Mouse (Mus musculus) neural tube, embryonic 11.5 days (tissue): ENCODE results near the gene Il13. TPM values are rescaled to one million over a fixed set of nuclear protein-coding genes. Genes with fewer than 3 reads are reported as not detected.

Experiments used
- ATAC-seq: fragments of 200-750 bp; cut with Nextera tagmentation; 2 replicates; pipeline ENCODE4 v1.8.0; 2017; ENCODE audit warnings: moderate number of reproducible peaks, mild to moderate bottlenecking, moderate TSS enrichment, moderate library complexity; ENCODE audit not compliant: insufficient read depth, low FRiP score, low TSS enrichment
- DNase-seq: peaks from one replicate; pipeline ENCODE4 v3.0.0-alpha.2; 2015; ENCODE audit warnings: low spot score
- H3K27ac ChIP-seq: fragments of 300-500 bp; sonication (generic); 2 replicates; pipeline ENCODE4 v1.5.1; 2014; ENCODE audit warnings: low read depth, mild to moderate bottlenecking, low read length
- H3K27me3 ChIP-seq: fragments of 300-500 bp; sonication (generic); 2 replicates; pipeline ENCODE4 v1.6.1; 2014; ENCODE audit warnings: mild to moderate bottlenecking, low read length, mixed read lengths; ENCODE audit not compliant: control insufficient read depth, insufficient read depth
- H3K36me3 ChIP-seq: fragments of 300-500 bp; sonication (generic); 2 replicates; pipeline ENCODE4 v1.6.1; 2014; ENCODE audit warnings: mild to moderate bottlenecking, low read length, moderate library complexity, mixed read lengths; ENCODE audit not compliant: control insufficient read depth, insufficient read depth
- H3K4me1 ChIP-seq: fragments of 300-500 bp; sonication (generic); 2 replicates; pipeline ENCODE4 v1.6.1; 2014; ENCODE audit warnings: low read length, mixed read lengths; ENCODE audit not compliant: control insufficient read depth, insufficient read depth
- H3K4me2 ChIP-seq: fragments of 300-500 bp; sonication (generic); 2 replicates; pipeline ENCODE4 v1.6.1; 2014; ENCODE audit warnings: low read depth, mild to moderate bottlenecking, moderate library complexity
- H3K4me3 ChIP-seq: fragments of 300-500 bp; sonication (generic); 2 replicates; pipeline ENCODE4 v1.5.1; 2014; ENCODE audit warnings: low read depth, low read length
- H3K9ac ChIP-seq: fragments of 300-500 bp; sonication (generic); 2 replicates; pipeline ENCODE4 v1.6.1; 2014; ENCODE audit warnings: mild to moderate bottlenecking, low read length
- H3K9me3 ChIP-seq: fragments of 300-500 bp; sonication (generic); 2 replicates; pipeline ENCODE4 v1.6.1; 2016; ENCODE audit warnings: low read length; ENCODE audit not compliant: control insufficient read depth
- WGBS: fragments of 180-500 bp; shearing (Covaris S2); extraction: QIAGEN DNeasy Blood & Tissue Kit; methylation state at CpG from one replicate; pipeline ENCODE4 v1.1.7; 2014; 5-methylcytosine and 5-hydroxymethylcytosine counted together
- polyA plus RNA-seq: library from polyadenylated mRNA; unstranded; fragments of >200 nt; fragmentation: Nextera tagmentation; extraction: Ambion mirVana; gene quantifications from 2 replicates; pipeline ENCODE4 v1.2.1, GENCODE M21; 2014

The Il13 gene
- polyA plus RNA-seq, 1 experiment from 2014 or later, result not detected

- DNase-seq, result no peak
- Histone ChIP-seq H3K4me1 (no peaks in the 10 kb centered on the region), H3K4me2 (no peak overlapping the region), H3K36me3 (no peaks in the 10 kb centered on the region), H3K9me3 (no peaks in the 10 kb centered on the region), H3K9ac (no peak overlapping the region), H3K4me3 (no peak overlapping the region), H3K27me3 (no peaks in the 10 kb centered on the region), H3K27ac (no peak overlapping the region)
- WGBS, result 93% methylated on average over 8 of the region's 8 CpGs
- no peak for ATAC-seq
Measured at GRCm38 (mm10) chr11:53615575-53615974, 18.9 kb downstream of the Il13 start.

GRCm38 (mm10) chr11:53615172-53615571 lies 19.3 kb downstream of the Il13 start:
- no peak overlapping the region for H3K4me3 ChIP-seq
- H3K4me1 ChIP-seq, result no peaks in the 10 kb centered on the region
- H3K9ac ChIP-seq, result no peak overlapping the region
- H3K27ac ChIP-seq, result no peak overlapping the region
- H3K36me3 ChIP-seq, result no peaks in the 10 kb centered on the region
- WGBS, result 76% methylated on average over 6 of the region's 6 CpGs
- DNase-seq (no peak), ATAC-seq (no peak)
- H3K4me2 ChIP-seq, result no peak overlapping the region
- H3K9me3 ChIP-seq, result no peaks in the 10 kb centered on the region
- no peaks in the 10 kb centered on the region for H3K27me3 ChIP-seq

GRCm38 (mm10) chr11:53609672-53610071 lies 24.8 kb downstream of the Il13 start:
- H3K9ac ChIP-seq, result no peak overlapping the region
- no peak overlapping the region for H3K27ac ChIP-seq
- H3K36me3 ChIP-seq, result no peaks in the 10 kb centered on the region
- DNase-seq (no peak), ATAC-seq (no peak)
- H3K4me1 ChIP-seq, result no peaks in the 10 kb centered on the region; the same call in 1 of the 2 replicates
- H3K4me2 ChIP-seq, result no peak overlapping the region
- H3K9me3 ChIP-seq, result no peaks in the 10 kb centered on the region
- H3K27me3 ChIP-seq, result no peaks in the 10 kb centered on the region
- no peak overlapping the region for H3K4me3 ChIP-seq
- WGBS, result 94% methylated on average over 3 of the region's 3 CpGs

- Histone ChIP-seq H3K4me2 (no peak overlapping the region), H3K36me3 (no peaks in the 10 kb centered on the region), H3K9me3 (no peaks in the 10 kb centered on the region), H3K4me1 (no peaks in the 10 kb centered on the region; the same call in 1 of the 2 replicates), H3K27me3 (no peaks in the 10 kb centered on the region), H3K4me3 (no peak overlapping the region), H3K27ac (no peak overlapping the region), H3K9ac (no peak overlapping the region)
- ATAC-seq, result no peak
- 80% methylated on average over 6 of the region's 6 CpGs for WGBS
- no peak for DNase-seq
Measured at GRCm38 (mm10) chr11:53609231-53609630, 25.3 kb downstream of the Il13 start.

GRCm38 (mm10) chr11:53605609-53606008 lies 28.9 kb downstream of the Il13 start:
- Histone ChIP-seq H3K4me1 (no peaks in the 10 kb centered on the region; the same call in 1 of the 2 replicates), H3K4me2 (no peak overlapping the region), H3K9me3 (no peaks in the 10 kb centered on the region), H3K36me3 (no peaks in the 10 kb centered on the region), H3K27ac (no peak overlapping the region), H3K4me3 (no peak overlapping the region), H3K9ac (no peak overlapping the region), H3K27me3 (no peaks in the 10 kb centered on the region)
- 11% methylated on average over 12 of the region's 12 CpGs for WGBS
- DNase-seq, result no peak
- ATAC-seq, result no peak

- Histone ChIP-seq H3K9me3 (no peaks in the 10 kb centered on the region), H3K36me3 (no peaks in the 10 kb centered on the region), H3K27ac (no peak overlapping the region), H3K4me3 (no peak overlapping the region), H3K27me3 (no peaks in the 10 kb centered on the region), H3K9ac (no peak overlapping the region), H3K4me1 (no peaks in the 10 kb centered on the region; the same call in 1 of the 2 replicates), H3K4me2 (no peak overlapping the region)
- WGBS, result 97% methylated on average over 3 of the region's 3 CpGs
- ATAC-seq, result no peak
- DNase-seq, result no peak
Measured at GRCm38 (mm10) chr11:53604983-53605382, 29.5 kb downstream of the Il13 start.

GRCm38 (mm10) chr11:53591116-53591515 lies 43.4 kb downstream of the Il13 start:
- no peaks in the 10 kb centered on the region for H3K4me1 ChIP-seq
- no peak overlapping the region for H3K4me3 ChIP-seq
- WGBS, result 91% methylated on average over 5 of the region's 5 CpGs
- H3K4me2 ChIP-seq, result no peak overlapping the region
- no peaks in the 10 kb centered on the region for H3K9me3 ChIP-seq
- ATAC-seq (no peak), DNase-seq (no peak)
- H3K9ac ChIP-seq, result no peak overlapping the region
- no peaks in the 10 kb centered on the region for H3K27me3 ChIP-seq
- peaks cover 5% of the 10 kb centered on the region; the same call in 1 of the 2 replicates for H3K36me3 ChIP-seq
- no peak overlapping the region for H3K27ac ChIP-seq

- Histone ChIP-seq H3K4me1 (no peaks in the 10 kb centered on the region), H3K9me3 (no peaks in the 10 kb centered on the region), H3K4me3 (no peak overlapping the region), H3K27me3 (no peaks in the 10 kb centered on the region), H3K9ac (no peak overlapping the region), H3K27ac (no peak overlapping the region), H3K36me3 (peaks cover 5% of the 10 kb centered on the region; the same call in 1 of the 2 replicates), H3K4me2 (no peak overlapping the region)
- ATAC-seq, result no peak
- DNase-seq, result peak; percentile 34
- WGBS, result 39% methylated on average over 15 of the region's 15 CpGs
Measured at GRCm38 (mm10) chr11:53590368-53590768, 44.1 kb downstream of the Il13 start.

- no peak for ATAC-seq
- H3K4me2 ChIP-seq, result no peak overlapping the region
- DNase-seq, result no peak
- H3K4me3 ChIP-seq, result no peak overlapping the region
- H3K9ac ChIP-seq, result no peak overlapping the region
- H3K9me3 ChIP-seq, result no peaks in the 10 kb centered on the region
- H3K4me1 ChIP-seq, result no peaks in the 10 kb centered on the region
- H3K27me3 ChIP-seq, result no peaks in the 10 kb centered on the region
- 83% methylated on average over 8 of the region's 8 CpGs for WGBS
- no peak overlapping the region for H3K27ac ChIP-seq
- peaks cover 3% of the 10 kb centered on the region for H3K36me3 ChIP-seq
Measured at GRCm38 (mm10) chr11:53588279-53588678, 46.2 kb downstream of the Il13 start.
